28 mouse cellular contexts compared by ENCODE assay signal in genomic region chr4:117708780-117709550, GRCm38 (mm10). TPM values are rescaled to one million over a fixed set of nuclear protein-coding genes. Genes with fewer than 3 reads are reported as not detected.
DNase-seq lines count a peak whose midpoint lies in the region; ATAC-seq and TF ChIP-seq lines count a peak whose summit lies in the region.
"Had no signal": no experiment of that assay in that cellular context is flagged by ENCODE, and none has a peak within 500 bp of the region (broad histone marks: within the 10 kb centered on the region; RNA-seq: fewer than 3 reads in every experiment).

No protein-coding gene starts in this region.

- no peak for TF ChIP-seq EP300 in lung, postnatal 0 days (IDR thresholded peaks at IDR 0.05)

- TF ChIP-seq CTCF in lung, postnatal 0 days (IDR thresholded peaks at IDR 0.05) = no peak

- no peaks in the 10 kb centered on the region for H3K36me3 ChIP-seq in kidney, embryonic 15.5 days
- H3K36me3 ChIP-seq in lung, postnatal 0 days (ENCODE audit: insufficient read depth, low read length) = no peaks in the 10 kb centered on the region
- no peaks in the 10 kb centered on the region for H3K36me3 ChIP-seq in stomach, embryonic 14.5 days (ENCODE audit: control insufficient read depth, insufficient read depth, low read length)
- H3K36me3 ChIP-seq: neural tube, embryonic 13.5 days had no signal

- no peak overlapping the region for H3K4me2 ChIP-seq in kidney, embryonic 15.5 days
- H3K4me2 ChIP-seq in lung, postnatal 0 days (replicated peaks; ENCODE audit: low read depth, low read length) = no peak overlapping the region
- no peak overlapping the region for H3K4me2 ChIP-seq in stomach, embryonic 14.5 days (replicated peaks; ENCODE audit: low read depth, low read length)
- H3K4me2 ChIP-seq: forebrain, embryonic 13.5 days; hindbrain, embryonic 14.5 days; liver, embryonic 11.5 days; neural tube, embryonic 13.5 days had no signal

- no peaks in the 10 kb centered on the region for H3K27me3 ChIP-seq in kidney, embryonic 15.5 days
- no peaks in the 10 kb centered on the region for H3K27me3 ChIP-seq in lung, postnatal 0 days (replicated peaks; ENCODE audit: insufficient read depth, low read length)
- no peaks in the 10 kb centered on the region for H3K27me3 ChIP-seq in stomach, embryonic 14.5 days (ENCODE audit: control insufficient read depth, insufficient read depth, low read length)
- H3K27me3 ChIP-seq: forebrain, embryonic 13.5 days; neural tube, embryonic 13.5 days had no signal

- no peaks in the 10 kb centered on the region for H3K9me3 ChIP-seq in kidney, embryonic 15.5 days (replicated peaks)
- no peaks in the 10 kb centered on the region for H3K9me3 ChIP-seq in lung, postnatal 0 days (ENCODE audit: low read length)
- H3K9me3 ChIP-seq in stomach, embryonic 14.5 days (ENCODE audit: control insufficient read depth, low read depth, low read length) = no peaks in the 10 kb centered on the region
- H3K9me3 ChIP-seq: forebrain, embryonic 13.5 days; neural tube, embryonic 13.5 days had no signal

- ATAC-seq in kidney, embryonic 15.5 days (replicated peaks; ENCODE audit: low FRiP score) = no peak
- peak; percentile 25; the same call in 1 of the 2 replicates for ATAC-seq in lung, postnatal 0 days
- peak; percentile 37; the same call in 1 of the 2 replicates for ATAC-seq in stomach, embryonic 14.5 days (ENCODE audit: insufficient number of reproducible peaks, insufficient read depth, low FRiP score, low read depth)
- ATAC-seq: forebrain, embryonic 13.5 days; inflammation-experienced regulatory T-cells, adult 6 months; liver, postnatal 0 days; midbrain, embryonic 16.5 days had no signal

- no peak overlapping the region for H3K27ac ChIP-seq in kidney, embryonic 15.5 days
- H3K27ac ChIP-seq in lung, postnatal 0 days (ENCODE audit: low read length) = no peak overlapping the region
- H3K27ac ChIP-seq in stomach, embryonic 14.5 days (ENCODE audit: low read length) = no peak overlapping the region; the same call in 1 of the 2 replicates
- H3K27ac ChIP-seq: forebrain, embryonic 13.5 days; hindbrain, embryonic 14.5 days; macrophage; neural tube, embryonic 13.5 days had no signal

- DNase-seq in kidney, adult 11 months = peak; percentile 4
- no peak for DNase-seq in lung, postnatal 0 days (ENCODE audit: low spot score)
- no peak for DNase-seq in lung, postnatal 10 days
- no peak for DNase-seq in left cerebral cortex, adult 18-20 months (ENCODE audit: low spot score in 2 of 2)
- no peak for DNase-seq in liver
- DNase-seq: adrenal gland, postnatal 10 days; cerebellum, adult 2 months; gastrocnemius, postnatal 36 days; liver, postnatal 0 days; right cerebral cortex, adult 18-20 months; thymus, postnatal 25 days had no signal

- H3K9ac ChIP-seq in kidney, embryonic 15.5 days = no peak overlapping the region
- no peak overlapping the region for H3K9ac ChIP-seq in lung, postnatal 0 days (replicated peaks; ENCODE audit: low read depth)
- H3K9ac ChIP-seq in stomach, embryonic 14.5 days (replicated peaks; ENCODE audit: low read depth, low read length) = no peak overlapping the region
- H3K9ac ChIP-seq: forebrain, embryonic 13.5 days; hindbrain, embryonic 14.5 days; liver, postnatal 0 days; neural tube, embryonic 13.5 days had no signal

- WGBS in kidney, embryonic 15.5 days = 54% methylated on average over 3 of the region's 3 CpGs
- 48% methylated on average over 3 of the region's 3 CpGs for WGBS in lung, postnatal 0 days
- 48% methylated on average over 3 of the region's 3 CpGs for WGBS in stomach, embryonic 14.5 days

- H3K4me1 ChIP-seq in kidney, embryonic 15.5 days = no peaks in the 10 kb centered on the region
- H3K4me1 ChIP-seq in lung, postnatal 0 days (ENCODE audit: insufficient read depth, low read depth, low read length) = no peaks in the 10 kb centered on the region
- no peaks in the 10 kb centered on the region for H3K4me1 ChIP-seq in stomach, embryonic 14.5 days (ENCODE audit: control insufficient read depth, insufficient read depth, low read length)
- H3K4me1 ChIP-seq: forebrain, embryonic 13.5 days; neural tube, embryonic 13.5 days had no signal

- H3K4me3 ChIP-seq in kidney, embryonic 15.5 days (replicated peaks) = no peak overlapping the region
- no peak overlapping the region for H3K4me3 ChIP-seq in lung, postnatal 0 days (ENCODE audit: low read depth, low read length)
- no peak overlapping the region for H3K4me3 ChIP-seq in stomach, embryonic 14.5 days (ENCODE audit: low read depth, low read length)
- H3K4me3 ChIP-seq: forebrain, embryonic 13.5 days; myocyte; neural tube, embryonic 13.5 days had no signal

RNA-seq across cellular contexts. Expression of gene Gm12845, which starts 15.2 kb away (rescaled TPM):
- not detected in 2 replicates for polyA plus RNA-seq in kidney, embryonic 15.5 days (2015; fragmentation: Nextera tagmentation; extraction: Ambion mirVana)
- not detected in 2 replicates for polyA plus RNA-seq in lung, postnatal 0 days (2015; fragmentation: Nextera tagmentation; extraction: Ambion mirVana)
- polyA plus RNA-seq in stomach, embryonic 14.5 days (2014; fragmentation: Nextera tagmentation; extraction: Ambion mirVana) = not detected in 2 replicates
- total RNA-seq in left cerebral cortex, adult 18-20 months (2021) = not detected
- total RNA-seq: adrenal gland, postnatal 10 days; gastrocnemius, adult 18-20 months; gastrocnemius, postnatal 36 days; heart, adult 8-10 months; heart, postnatal 25 days; layer of hippocampus, postnatal 10 days had no signal
- polyA plus RNA-seq: cerebellum, adult 2 months; embryonic facial prominence, embryonic 14.5 days; forebrain, embryonic 13.5 days; heart, embryonic 14.5 days; hindbrain, embryonic 14.5 days; inflammation-experienced regulatory T-cells, adult 6 months; limb, embryonic 11.5 days; liver, embryonic 11.5 days; liver, postnatal 0 days; macrophage; midbrain, embryonic 16.5 days; myocyte; neural tube, embryonic 13.5 days had no signal

RNA-seq across cellular contexts. Expression of gene Dmap1, which starts 26.9 kb away (rescaled TPM):
- polyA plus RNA-seq in kidney, embryonic 15.5 days (2015; fragmentation: Nextera tagmentation; extraction: Ambion mirVana) = 55.4 and 64.1 TPM in 2 replicates
- polyA plus RNA-seq in lung, postnatal 0 days (2015; fragmentation: Nextera tagmentation; extraction: Ambion mirVana) = 37.0 and 37.8 TPM in 2 replicates
- 67.9 TPM in 2 replicates for polyA plus RNA-seq in stomach, embryonic 14.5 days (2014; fragmentation: Nextera tagmentation; extraction: Ambion mirVana)
- 10 to 100 TPM; 38.8 to 39.6 TPM for total RNA-seq in left cerebral cortex, adult 18-20 months (2021)

RNA-seq across cellular contexts. Expression of gene Klf17, which starts 56.5 kb away (rescaled TPM):
- not detected in 2 replicates for polyA plus RNA-seq in kidney, embryonic 15.5 days (2015; fragmentation: Nextera tagmentation; extraction: Ambion mirVana)
- not detected in 2 replicates for polyA plus RNA-seq in lung, postnatal 0 days (2015; fragmentation: Nextera tagmentation; extraction: Ambion mirVana)
- polyA plus RNA-seq in stomach, embryonic 14.5 days (2014; fragmentation: Nextera tagmentation; extraction: Ambion mirVana) = 0.14 TPM in 1 of 2 replicates, not detected in the other
- not detected for total RNA-seq in left cerebral cortex, adult 18-20 months (2021)
- total RNA-seq: adrenal gland, postnatal 10 days; gastrocnemius, adult 18-20 months; gastrocnemius, postnatal 36 days; heart, adult 8-10 months; heart, postnatal 25 days; layer of hippocampus, postnatal 10 days had no signal
- polyA plus RNA-seq: cerebellum, adult 2 months; embryonic facial prominence, embryonic 14.5 days; forebrain, embryonic 13.5 days; heart, embryonic 14.5 days; hindbrain, embryonic 14.5 days; limb, embryonic 11.5 days; liver, embryonic 11.5 days; liver, postnatal 0 days; macrophage; midbrain, embryonic 16.5 days; myocyte; neural tube, embryonic 13.5 days had no signal
